Mouse (Mus musculus) limb, embryonic 10.5 days (tissue): Measurements from ENCODE around the gene Alg10b. TPM values are rescaled to one million over a fixed set of nuclear protein-coding genes. Genes with fewer than 3 reads are reported as not detected.
"Not testable (repeated sequence)": the region's sequence is repeated elsewhere in the genome, so short reads cannot be mapped to it uniquely, and the experiment has no call there.

Source experiments
- DNase-seq: peaks from one replicate; pipeline ENCODE4 v3.0.0-alpha.2; 2017; ENCODE audit warnings: low spot score
- H3K27ac ChIP-seq: fragments of 300-500 bp; sonication (generic); 2 replicates; pipeline ENCODE4 v1.5.1; 2016; ENCODE audit warnings: mild to moderate bottlenecking
- H3K27me3 ChIP-seq: fragments of 300-500 bp; sonication (generic); 2 replicates; pipeline ENCODE4 v1.6.1; 2016; ENCODE audit warnings: low read depth, mild to moderate bottlenecking; ENCODE audit not compliant: poor library complexity, severe bottlenecking
- H3K36me3 ChIP-seq: fragments of 300-500 bp; sonication (generic); 2 replicates; pipeline ENCODE4 v1.6.1; 2016; ENCODE audit warnings: mild to moderate bottlenecking, moderate library complexity
- H3K4me1 ChIP-seq: fragments of 300-500 bp; sonication (generic); 2 replicates; pipeline ENCODE4 v1.6.1; 2016
- H3K4me3 ChIP-seq: fragments of 300-500 bp; sonication (generic); 2 replicates; pipeline ENCODE4 v1.5.1; 2016; ENCODE audit warnings: mild to moderate bottlenecking, moderate library complexity
- H3K9me3 ChIP-seq: fragments of 300-500 bp; sonication (generic); replicated peaks from 2 replicates; pipeline ENCODE4 v1.6.1; 2016; ENCODE audit warnings: mild to moderate bottlenecking
- WGBS: fragments of 180-500 bp; shearing (Covaris S2); methylation state at CpG from one replicate; pipeline ENCODE4 v1.1.7; 2016; 5-methylcytosine and 5-hydroxymethylcytosine counted together
- polyA plus RNA-seq: library from polyadenylated mRNA; unstranded; fragments of >200 nt; fragmentation: Nextera tagmentation; extraction: Ambion mirVana; gene quantifications from 2 replicates; pipeline ENCODE4 v1.2.1, GENCODE M21; 2016

Alg10b gene
- 32.4 and 39.7 TPM in 2 replicates for polyA plus RNA-seq

DNA sequence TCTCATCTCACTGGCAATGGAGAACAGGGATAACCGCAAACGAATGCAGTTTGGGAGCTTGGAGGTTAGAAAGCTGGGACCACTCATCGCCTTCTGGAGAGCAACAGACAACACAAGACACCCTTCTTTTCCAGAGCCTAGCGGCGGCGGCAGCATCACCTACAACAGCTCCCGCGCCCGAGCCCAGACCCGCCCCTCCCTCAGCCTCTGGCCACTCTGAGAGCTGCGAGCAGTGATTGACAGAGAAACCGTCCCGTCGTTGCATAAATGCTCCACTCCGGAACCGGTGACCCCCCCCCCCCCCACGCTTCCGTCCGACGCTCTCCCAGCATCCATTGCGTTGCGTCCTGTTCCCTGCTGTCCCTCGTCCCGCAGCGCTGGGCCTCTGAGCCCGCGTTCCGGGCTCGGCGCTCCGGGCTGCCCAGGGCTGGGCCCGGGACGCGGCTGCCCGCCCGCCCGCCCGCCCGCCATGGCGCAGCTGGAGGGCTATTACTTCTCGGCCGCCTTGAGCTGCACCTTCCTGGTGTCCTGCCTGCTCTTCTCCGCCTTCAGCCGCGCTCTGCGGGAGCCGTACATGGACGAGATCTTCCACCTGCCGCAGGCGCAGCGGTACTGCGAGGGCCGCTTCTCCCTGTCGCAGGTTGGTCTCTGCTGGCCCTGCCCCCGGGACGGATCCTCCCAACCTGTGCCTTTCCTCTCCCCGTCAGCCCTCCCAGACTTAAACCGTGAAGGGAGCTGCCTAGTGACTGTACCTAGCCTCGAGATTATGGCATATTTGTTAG lies at the start of gene Alg10b:
TSS of gene Alg10b (plus strand) at position 343 of the 782 bp plus-strand sequence.
- Histone ChIP-seq H3K27ac (peak within 1 kb of the TSS; percentile 93), H3K36me3 (peaks cover 33% of the 10 kb centered on the region), H3K9me3 (no peaks in the 10 kb centered on the region), H3K4me1 (peaks cover 9% of the 10 kb centered on the region), H3K27me3 (no peaks in the 10 kb centered on the region), H3K4me3 (peak within 1 kb of the TSS; percentile 87)
- peak; percentile 90 for DNase-seq
- under 1% methylated on average over 57 of the region's 59 CpGs for WGBS

- not testable (repeated sequence) for H3K36me3 ChIP-seq, H3K4me1 ChIP-seq, H3K27me3 ChIP-seq, H3K9me3 ChIP-seq, DNase-seq, H3K4me3 ChIP-seq, H3K27ac ChIP-seq
- 80% methylated on average over 8 of the region's 8 CpGs for WGBS
Measured at GRCm38 (mm10) chr15:90183108-90183507, 41.0 kb upstream of the Alg10b start.

DNA sequence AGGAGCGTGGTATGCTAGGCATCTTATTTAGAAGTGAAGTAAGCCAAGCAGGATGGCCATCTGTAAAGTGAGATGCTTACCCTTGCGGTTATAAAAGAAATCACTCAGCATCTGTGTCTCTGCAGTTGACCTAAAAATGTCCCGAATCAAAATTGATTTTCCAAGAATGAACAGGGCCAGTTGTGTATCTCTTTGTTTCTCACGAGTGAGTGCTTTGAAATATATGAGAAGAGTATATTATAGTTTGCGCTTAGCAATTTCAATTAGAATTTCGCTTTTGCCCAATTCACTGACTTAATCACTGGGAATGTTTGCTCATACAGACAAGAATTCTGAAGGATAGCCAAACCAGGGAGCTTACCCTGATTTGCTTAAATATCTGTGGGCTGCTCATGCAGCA lies 40.6 kb upstream of the Alg10b start:
- DNase-seq: no peak
- Histone ChIP-seq H3K27me3 (no peaks in the 10 kb centered on the region), H3K36me3 (no peaks in the 10 kb centered on the region), H3K27ac (no peak overlapping the region), H3K4me3 (no peak overlapping the region), H3K9me3 (no peaks in the 10 kb centered on the region), H3K4me1 (no peaks in the 10 kb centered on the region)
- 90% methylated on average over 6 of the region's 6 CpGs for WGBS

DNA sequence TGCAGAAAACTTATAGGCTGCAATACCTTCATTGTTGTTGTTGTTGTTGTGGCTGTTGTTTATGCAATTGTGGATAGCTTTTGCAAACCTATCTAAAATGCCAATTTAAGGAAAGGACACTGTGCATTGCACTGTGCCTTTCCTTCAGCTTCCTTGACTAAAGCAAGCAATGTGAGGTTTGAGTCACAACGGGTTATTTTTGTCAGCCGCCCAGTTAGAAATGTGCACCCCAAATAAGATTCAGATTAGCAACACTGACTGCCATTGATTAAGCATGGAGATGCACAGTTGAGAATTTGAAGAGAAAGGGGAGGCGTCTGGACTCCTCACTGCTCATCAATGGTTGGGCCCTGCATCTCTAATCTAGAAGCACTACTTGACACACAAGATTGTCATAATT lies 39.4 kb upstream of the Alg10b start:
- H3K27me3 ChIP-seq: no peaks in the 10 kb centered on the region
- 92% methylated on average over 3 of the region's 3 CpGs for WGBS
- H3K4me1 ChIP-seq: no peaks in the 10 kb centered on the region
- H3K4me3 ChIP-seq: no peak overlapping the region
- no peak for DNase-seq
- no peak overlapping the region for H3K27ac ChIP-seq
- H3K36me3 ChIP-seq: no peaks in the 10 kb centered on the region
- no peaks in the 10 kb centered on the region for H3K9me3 ChIP-seq

DNA sequence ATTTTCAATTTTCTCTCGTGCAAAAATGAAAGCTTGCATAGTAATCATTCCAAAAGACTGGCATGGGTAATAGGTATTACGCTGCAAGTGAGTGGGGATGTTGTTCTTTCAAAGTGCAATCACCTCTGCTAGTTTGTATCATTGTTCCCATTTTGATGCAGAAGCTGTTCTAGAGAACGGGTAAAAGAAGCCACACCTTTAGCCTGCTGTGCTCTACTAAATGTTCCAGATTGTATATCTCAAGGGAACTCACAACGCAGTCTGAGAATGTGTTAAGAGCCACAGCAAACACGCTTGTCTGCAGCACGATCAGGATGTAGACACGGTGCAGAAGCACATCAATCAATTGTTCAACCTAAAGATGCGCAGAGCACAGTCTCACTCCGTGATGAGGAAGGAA lies 34.6 kb upstream of the Alg10b start:
- no peak overlapping the region for H3K27ac ChIP-seq
- H3K4me3 ChIP-seq: no peak overlapping the region
- no peaks in the 10 kb centered on the region for H3K9me3 ChIP-seq
- no peaks in the 10 kb centered on the region for H3K4me1 ChIP-seq
- DNase-seq: no peak
- H3K36me3 ChIP-seq: no peaks in the 10 kb centered on the region
- 92% methylated on average over 9 of the region's 9 CpGs for WGBS
- no peaks in the 10 kb centered on the region for H3K27me3 ChIP-seq

GRCm38 (mm10) chr15:90213946-90214345 lies 10.2 kb upstream of the Alg10b start:
- no peak for DNase-seq
- H3K4me3 ChIP-seq: no peak overlapping the region
- 89% methylated on average over 8 of the region's 8 CpGs for WGBS

GRCm38 (mm10) chr15:90214913-90215312 lies 9.2 kb upstream of the Alg10b start:
- Histone ChIP-seq H3K4me1 (no peaks in the 10 kb centered on the region), H3K36me3 (no peaks in the 10 kb centered on the region), H3K27me3 (no peaks in the 10 kb centered on the region), H3K27ac (no peak overlapping the region), H3K4me3 (no peak overlapping the region), H3K9me3 (no peaks in the 10 kb centered on the region)
- WGBS: 19% methylated on average over 6 of the region's 6 CpGs
- DNase-seq: peak; percentile 54

More at GRCm38 (mm10) chr15:90213946-90214345, 10.2 kb upstream of the Alg10b start:
- Histone ChIP-seq H3K27ac (no peak overlapping the region), H3K4me1 (no peaks in the 10 kb centered on the region), H3K9me3 (no peaks in the 10 kb centered on the region), H3K36me3 (no peaks in the 10 kb centered on the region), H3K27me3 (no peaks in the 10 kb centered on the region)

GRCm38 (mm10) chr15:90225058-90225575 lies 1.0 kb downstream of the Alg10b start:
- Histone ChIP-seq H3K4me3 (peak overlapping the region; percentile 87), H3K9me3 (no peaks in the 10 kb centered on the region), H3K27me3 (no peaks in the 10 kb centered on the region), H3K27ac (no peak overlapping the region), H3K36me3 (peaks cover 43% of the 10 kb centered on the region), H3K4me1 (peaks cover 9% of the 10 kb centered on the region)
- WGBS: 66% methylated on average over 4 of the region's 4 CpGs
- DNase-seq: peak; percentile 40

GRCm38 (mm10) chr15:90237657-90238056 lies 13.5 kb downstream of the Alg10b start:
- Histone ChIP-seq H3K4me1 (no peaks in the 10 kb centered on the region), H3K36me3 (peaks cover 15% of the 10 kb centered on the region), H3K27me3 (no peaks in the 10 kb centered on the region), H3K9me3 (no peaks in the 10 kb centered on the region), H3K4me3 (no peak overlapping the region), H3K27ac (no peak overlapping the region)
- DNase-seq: no peak
- 53% methylated on average over 2 of the region's 2 CpGs for WGBS

DNA sequence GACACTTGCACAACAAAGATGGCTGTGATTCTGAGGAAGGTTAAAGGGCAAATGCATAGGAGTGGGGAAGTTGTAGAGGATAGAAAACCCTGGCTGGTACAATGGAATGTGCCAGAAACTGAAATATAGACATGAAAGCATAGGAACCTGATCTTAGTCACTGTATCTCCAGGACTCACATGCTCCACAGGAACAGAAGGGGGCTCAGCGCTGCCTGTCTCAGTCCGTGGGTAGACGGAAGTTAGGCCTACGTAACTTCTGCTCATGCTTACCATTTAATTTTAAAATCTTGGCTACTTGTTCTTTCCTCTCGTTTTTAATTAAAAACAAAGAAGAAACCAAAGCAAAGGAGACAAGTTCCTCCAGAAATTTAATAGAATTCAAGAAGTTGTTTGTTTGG lies 20.0 kb downstream of the Alg10b start:
- WGBS: 90% methylated on average over 5 of the region's 5 CpGs
- no peak for DNase-seq
- no peak overlapping the region for H3K4me3 ChIP-seq
- no peaks in the 10 kb centered on the region for H3K9me3 ChIP-seq
- no peaks in the 10 kb centered on the region for H3K36me3 ChIP-seq
- no peaks in the 10 kb centered on the region for H3K4me1 ChIP-seq
- no peak overlapping the region for H3K27ac ChIP-seq
- no peaks in the 10 kb centered on the region for H3K27me3 ChIP-seq

DNA sequence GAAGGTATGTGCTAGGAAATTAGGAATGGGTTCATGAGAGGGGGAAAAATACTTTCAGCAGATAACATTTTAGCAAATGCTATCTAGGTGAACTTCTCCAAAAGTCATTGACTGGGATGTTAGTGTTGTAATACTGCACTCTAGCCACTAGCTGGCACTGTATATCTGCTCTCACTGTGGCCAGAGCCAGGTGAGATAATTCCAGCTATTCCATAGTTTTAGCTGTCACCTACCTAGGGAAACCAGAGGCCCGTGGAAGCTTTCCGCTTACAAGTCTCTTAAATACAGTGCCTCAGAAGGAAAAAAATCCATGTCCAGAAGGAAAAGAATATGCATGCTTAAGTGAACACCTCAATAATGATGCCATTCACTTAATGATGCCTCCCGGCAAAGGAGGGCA lies 25.6 kb downstream of the Alg10b start:
- WGBS: 64% methylated on average over 3 of the region's 3 CpGs
- no peak for DNase-seq
- H3K9me3 ChIP-seq: no peaks in the 10 kb centered on the region

DNA sequence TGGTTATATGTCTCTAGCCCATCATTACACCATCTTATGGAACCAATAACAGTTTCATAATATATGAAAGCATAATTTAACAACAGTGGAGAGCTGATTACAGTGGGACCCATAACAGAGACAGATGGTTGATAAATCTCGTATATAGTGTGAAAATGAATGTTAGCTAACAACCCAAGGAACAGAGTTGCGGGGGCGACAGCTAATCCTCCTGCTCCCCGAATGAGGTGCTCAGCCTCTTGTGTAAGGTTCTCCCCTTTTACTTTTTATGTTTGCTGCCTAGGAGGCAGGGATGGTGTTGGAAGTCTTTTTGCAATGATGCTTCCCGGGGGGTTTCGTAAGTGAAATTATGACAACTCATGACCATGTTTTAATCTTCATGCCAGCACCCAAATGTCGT lies 58.8 kb downstream of the Alg10b start:
- no peaks in the 10 kb centered on the region for H3K9me3 ChIP-seq
- H3K27me3 ChIP-seq: no peaks in the 10 kb centered on the region
- no peaks in the 10 kb centered on the region for H3K36me3 ChIP-seq
- no peaks in the 10 kb centered on the region for H3K4me1 ChIP-seq
- no peak overlapping the region for H3K4me3 ChIP-seq
- WGBS: 94% methylated on average over 7 of the region's 7 CpGs
- H3K27ac ChIP-seq: no peak overlapping the region
- no peak for DNase-seq

More for the DNA sequence above, 25.6 kb downstream of the Alg10b start:
- Histone ChIP-seq H3K36me3 (no peaks in the 10 kb centered on the region), H3K4me3 (no peak overlapping the region), H3K27ac (no peak overlapping the region), H3K27me3 (no peaks in the 10 kb centered on the region), H3K4me1 (no peaks in the 10 kb centered on the region)
